Mouse (Mus musculus) cortical plate, adult 2 months (tissue): ENCODE measurements around the gene Gp1ba. TPM values are rescaled to one million over a fixed set of nuclear protein-coding genes. Genes with fewer than 3 reads are reported as not detected.

Source experiments
- H3K27ac ChIP-seq: fragments of 200-500 bp; 2 replicates; pipeline ENCODE4 v1.5.1; 2012; ENCODE audit warnings: low read length, control low read depth, inconsistent platforms; ENCODE audit not compliant: insufficient read depth
- H3K4me1 ChIP-seq: fragments of 200-500 bp; 2 replicates; pipeline ENCODE4 v1.6.1; 2011; ENCODE audit warnings: low read length; ENCODE audit not compliant: control insufficient read depth, insufficient read depth
- H3K4me3 ChIP-seq: fragments of 200-500 bp; 2 replicates; pipeline ENCODE4 v1.5.1; 2011; ENCODE audit warnings: mild to moderate bottlenecking, low read length, control low read depth; ENCODE audit not compliant: insufficient read depth
- CTCF ChIP-seq: fragments of 200-500 bp; IDR thresholded peaks from 2 replicates; pipeline ENCODE4 v1.5.1; 2011; ENCODE audit warnings: mild to moderate bottlenecking, control low read depth, low read length; ENCODE audit not compliant: insufficient read depth; ENCODE audit errors: extremely low read depth
- POLR2A ChIP-seq: fragments of 200-500 bp; IDR thresholded peaks from 2 replicates; pipeline ENCODE4 v1.6.1; 2011; ENCODE audit warnings: mild to moderate bottlenecking, low read length, control low read depth; ENCODE audit not compliant: insufficient read depth; ENCODE audit errors: extremely low read depth
- polyA plus RNA-seq: library from polyadenylated mRNA; depleted of rRNA; stranded (reverse); fragments of >200 nt; gene quantifications from 2 replicates; pipeline ENCODE4 v1.2.3, GENCODE M21; 2012

Gene Gp1ba
- polyA plus RNA-seq, 1 experiment = not detected

DNA sequence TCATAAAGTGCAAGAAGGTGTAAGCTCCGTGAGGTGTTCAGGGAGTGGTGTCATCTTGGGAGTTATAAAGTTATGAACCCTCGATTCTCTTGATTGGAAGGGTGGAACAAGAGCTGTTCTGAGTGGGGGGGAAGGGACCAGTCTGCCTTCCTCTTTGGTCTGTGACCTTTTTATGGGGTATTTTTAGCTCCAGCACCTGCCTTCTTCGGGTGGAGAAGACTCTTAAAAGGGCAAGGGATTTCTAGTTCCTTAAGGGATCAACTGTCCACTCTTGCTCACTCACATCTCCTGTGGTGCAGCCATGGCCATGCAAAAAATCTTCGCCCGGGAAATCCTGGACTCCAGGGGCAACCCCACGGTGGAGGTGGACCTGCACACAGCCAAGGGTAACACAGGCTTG is 18.7 kb downstream of the Gp1ba start:
- no peak overlapping the region for H3K27ac ChIP-seq
- no peak overlapping the region for H3K4me3 ChIP-seq
- no peak for TF ChIP-seq POLR2A
- no peak for TF ChIP-seq CTCF
- 0 out of 2 replicates have a peak, but pooled peaks cover under 1% of the 10 kb centered on the region for H3K4me1 ChIP-seq

DNA sequence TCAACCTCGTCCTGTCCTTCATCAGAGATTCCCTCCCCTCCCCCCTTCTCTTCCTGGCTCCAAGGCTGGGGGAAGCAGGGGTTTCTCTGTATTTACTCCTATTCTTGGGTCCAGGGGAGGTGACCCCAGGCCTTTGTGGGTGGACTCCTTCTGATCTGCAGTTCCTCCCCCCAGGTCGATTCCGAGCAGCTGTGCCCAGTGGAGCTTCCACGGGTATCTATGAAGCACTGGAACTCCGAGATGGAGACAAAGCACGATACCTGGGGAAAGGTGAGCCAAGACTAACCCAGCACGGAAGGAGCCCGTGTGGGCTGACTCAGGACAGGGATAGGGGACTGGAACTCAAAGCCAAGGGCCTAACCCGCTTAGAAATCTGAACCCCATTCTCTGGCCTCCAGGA is 19.1 kb downstream of the Gp1ba start:
- Histone ChIP-seq H3K4me1 (no peaks in the 10 kb centered on the region), H3K4me3 (no peak overlapping the region), H3K27ac (no peak overlapping the region)
- TF ChIP-seq POLR2A (no peak), CTCF (no peak)

DNA sequence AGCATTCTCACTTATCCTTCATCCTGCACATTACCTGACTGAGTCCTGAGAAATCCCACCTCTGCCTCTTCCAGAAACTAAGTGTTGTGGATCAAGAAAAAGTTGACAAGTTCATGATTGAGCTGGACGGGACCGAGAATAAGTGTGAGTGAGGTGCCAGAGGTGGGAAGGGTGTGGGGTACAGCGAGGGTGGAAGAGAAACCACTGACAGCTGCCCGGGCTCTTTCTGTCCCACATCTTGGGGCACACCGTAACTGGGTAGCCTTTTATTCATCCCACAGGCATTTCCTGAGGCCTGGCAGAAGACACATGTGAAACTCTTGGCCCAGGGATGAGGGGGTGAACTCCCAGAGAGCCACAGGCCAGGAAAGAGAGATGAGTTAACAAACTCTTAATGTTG is 19.6 kb downstream of the Gp1ba start:
- TF ChIP-seq POLR2A (no peak), CTCF (no peak)
- no peak overlapping the region for H3K4me3 ChIP-seq
- H3K4me1 ChIP-seq = no peaks in the 10 kb centered on the region
- H3K27ac ChIP-seq = no peak overlapping the region

DNA sequence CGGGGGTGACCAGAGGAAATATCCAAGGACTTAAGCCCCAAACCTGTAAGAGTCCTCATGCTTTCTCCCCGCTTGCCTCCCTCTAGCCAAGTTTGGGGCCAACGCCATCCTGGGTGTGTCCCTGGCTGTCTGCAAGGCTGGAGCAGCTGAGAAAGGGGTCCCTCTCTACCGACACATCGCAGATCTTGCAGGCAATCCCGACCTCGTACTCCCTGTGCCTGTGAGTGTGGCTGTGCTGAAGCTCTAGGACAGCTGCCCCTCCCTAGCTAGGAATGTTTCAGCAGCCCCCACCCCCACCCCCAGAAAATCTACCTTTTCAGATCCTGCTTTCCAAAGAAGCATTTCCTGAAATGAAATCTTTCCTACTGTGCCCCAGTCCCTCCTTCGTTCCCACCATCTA is 20.0 kb downstream of the Gp1ba start:
- no peaks in the 10 kb centered on the region for H3K4me1 ChIP-seq
- H3K4me3 ChIP-seq = no peak overlapping the region
- H3K27ac ChIP-seq = no peak overlapping the region
- TF ChIP-seq CTCF = no peak
- no peak for TF ChIP-seq POLR2A

DNA sequence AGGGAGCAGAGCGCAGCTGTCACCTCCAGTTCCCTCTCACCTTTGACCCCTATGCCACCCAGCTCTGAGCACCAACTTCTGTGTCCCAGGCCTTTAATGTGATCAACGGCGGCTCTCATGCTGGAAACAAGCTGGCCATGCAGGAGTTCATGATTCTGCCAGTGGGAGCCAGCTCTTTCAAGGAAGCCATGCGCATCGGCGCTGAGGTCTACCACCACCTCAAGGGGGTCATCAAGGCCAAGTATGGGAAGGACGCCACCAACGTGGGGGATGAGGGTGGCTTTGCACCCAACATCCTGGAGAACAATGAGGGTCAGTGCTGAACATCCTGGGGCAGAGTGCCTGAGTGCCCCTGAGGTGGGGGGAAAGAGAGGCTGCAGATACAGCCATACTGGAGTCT is 21.6 kb downstream of the Gp1ba start:
- TF ChIP-seq POLR2A = no peak
- no peak for TF ChIP-seq CTCF
- H3K27ac ChIP-seq = no peak overlapping the region
- no peak overlapping the region for H3K4me3 ChIP-seq
- no peaks in the 10 kb centered on the region for H3K4me1 ChIP-seq

DNA sequence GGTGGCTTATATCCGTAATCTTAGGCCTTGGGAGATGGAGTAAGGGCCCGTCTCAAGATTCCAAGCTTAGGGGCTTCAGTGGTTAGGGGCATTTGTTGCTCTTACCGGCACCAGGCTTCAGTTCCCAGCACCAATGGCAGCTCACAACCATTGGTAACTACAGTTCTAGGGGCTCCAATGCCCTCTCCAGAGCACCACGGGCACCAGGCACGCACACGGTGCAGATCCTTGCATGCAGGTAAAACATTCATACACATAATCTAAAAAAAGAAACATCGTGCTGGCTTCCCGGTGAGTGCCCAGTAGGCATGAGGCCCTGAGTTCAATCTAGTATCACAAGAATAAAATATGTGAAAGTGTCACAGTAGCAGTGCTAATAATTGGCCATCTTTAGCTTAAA is 24.2 kb downstream of the Gp1ba start:
- no peak for TF ChIP-seq CTCF
- TF ChIP-seq POLR2A = no peak
- H3K27ac ChIP-seq = no peak overlapping the region
- H3K4me1 ChIP-seq = no peaks in the 10 kb centered on the region
- no peak overlapping the region for H3K4me3 ChIP-seq

DNA sequence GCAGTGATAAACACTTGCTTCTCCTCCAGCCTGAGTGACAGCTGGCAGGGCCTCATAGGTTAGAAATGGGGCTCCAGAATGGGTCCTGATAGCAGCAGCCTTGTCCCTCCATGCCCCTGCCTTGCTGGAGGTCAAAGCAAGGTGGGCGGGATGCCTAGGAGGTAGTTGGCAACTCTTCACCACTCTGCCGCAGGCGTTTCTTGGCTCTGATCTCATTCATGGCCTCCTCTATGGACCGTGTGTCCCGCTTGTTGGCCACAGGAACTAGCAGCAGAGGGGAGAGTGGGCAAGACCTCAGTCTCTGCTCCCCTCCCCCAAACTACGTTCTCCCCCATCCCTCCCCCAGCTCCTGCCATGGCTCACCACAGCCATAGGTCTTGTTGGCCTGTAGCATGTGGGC is 25.0 kb downstream of the Gp1ba start:
- Histone ChIP-seq H3K4me1 (no peaks in the 10 kb centered on the region), H3K4me3 (no peak overlapping the region), H3K27ac (no peak overlapping the region)
- TF ChIP-seq CTCF (no peak), POLR2A (no peak)

DNA sequence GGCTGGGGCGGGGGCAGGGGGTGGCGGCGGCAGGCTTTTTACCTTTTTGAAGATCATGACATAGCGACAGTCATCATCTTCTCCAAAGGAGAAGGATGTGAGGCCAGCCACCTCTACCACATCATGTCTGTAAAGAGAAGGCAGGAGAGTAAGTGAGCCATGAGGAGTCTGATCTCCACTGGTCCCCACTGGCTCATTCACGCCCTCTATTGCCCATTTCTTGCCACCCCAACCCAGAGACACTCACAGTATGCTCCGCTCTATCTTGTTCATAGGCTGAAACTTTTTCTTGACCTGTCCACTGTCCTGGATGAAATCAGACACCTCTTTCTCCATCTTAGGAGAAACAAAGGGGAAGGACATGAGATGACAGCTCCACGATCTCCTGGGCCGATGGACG is 25.8 kb downstream of the Gp1ba start:
- H3K4me3 ChIP-seq = no peak overlapping the region
- no peaks in the 10 kb centered on the region for H3K4me1 ChIP-seq
- no peak overlapping the region for H3K27ac ChIP-seq
- TF ChIP-seq CTCF (no peak), POLR2A (no peak)

DNA sequence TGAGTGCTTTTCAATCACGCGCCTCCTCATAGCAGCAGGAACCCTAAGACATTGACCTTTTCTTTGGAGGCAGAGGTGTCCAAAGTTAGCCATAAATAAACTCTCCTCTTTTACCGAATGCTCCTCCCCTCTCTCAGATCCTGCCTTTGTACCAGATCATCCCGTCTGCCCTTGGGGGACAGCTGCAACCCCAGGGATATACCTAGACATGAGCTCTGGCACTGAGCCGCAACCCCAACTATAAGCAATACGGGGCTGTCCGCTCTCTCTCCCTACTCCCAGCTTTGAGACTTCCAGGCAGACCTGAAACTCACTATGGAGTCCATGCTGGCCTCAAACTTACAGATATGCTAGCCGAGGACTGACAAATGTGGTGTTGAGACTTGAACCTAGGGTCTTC is 27.8 kb downstream of the Gp1ba start:
- Histone ChIP-seq H3K4me3 (no peak overlapping the region), H3K27ac (no peak overlapping the region), H3K4me1 (no peaks in the 10 kb centered on the region)
- no peak for TF ChIP-seq POLR2A
- no peak for TF ChIP-seq CTCF

DNA sequence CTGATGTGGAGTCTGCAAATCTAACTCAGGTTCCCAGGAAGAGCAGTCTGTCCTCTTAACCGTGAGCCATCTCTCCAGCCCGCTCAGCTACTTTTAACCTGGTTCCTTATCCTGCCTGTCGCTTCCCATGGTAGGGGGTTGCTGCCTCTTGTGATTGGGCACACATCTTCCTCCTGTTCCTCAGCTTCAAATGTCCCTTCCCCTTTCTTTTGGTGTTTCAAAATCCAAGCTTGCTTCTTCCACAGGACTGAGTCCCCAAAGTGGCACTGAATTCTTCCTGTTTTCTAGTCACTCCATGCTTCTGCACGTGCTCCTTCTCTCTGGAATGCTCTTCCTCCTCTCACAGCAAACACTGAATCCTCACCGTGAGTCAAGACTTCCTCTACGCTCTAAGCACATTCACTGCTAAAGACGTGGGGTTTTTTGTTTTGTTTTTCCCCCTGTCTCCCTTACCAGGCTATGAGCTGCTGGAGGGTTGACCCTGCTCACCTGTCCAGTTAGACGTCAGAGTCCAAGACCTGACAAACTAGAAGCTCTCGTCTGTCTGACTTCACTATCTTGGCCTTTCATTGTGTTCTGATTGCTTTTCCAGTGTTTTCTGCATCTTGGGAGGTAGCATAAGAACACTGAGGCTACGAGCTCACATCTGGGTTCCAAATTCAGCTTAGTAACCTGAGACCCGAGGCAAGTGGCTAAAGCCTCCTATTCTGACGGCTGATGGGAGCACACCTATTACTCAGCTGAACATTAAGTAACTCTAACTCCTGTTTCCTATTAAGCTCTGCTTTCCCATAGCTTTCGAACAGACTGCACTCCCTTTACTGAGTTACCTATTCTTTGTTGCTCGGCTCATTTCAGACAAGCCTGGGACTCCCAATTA is 28.6 kb downstream of the Gp1ba start:
- Histone ChIP-seq H3K27ac (no peak overlapping the region), H3K4me3 (peak overlapping the region; percentile 42; the same call in 1 of the 2 replicates), H3K4me1 (no peaks in the 10 kb centered on the region)
- no peak for TF ChIP-seq CTCF
- no peak for TF ChIP-seq POLR2A
